Mouse (Mus musculus): ENCODE measurements at regions not wholly inside any gene's neighbourhood (a gene's known extent, or its start where the extent isn't known, plus 50 kb on each side); places are given as distances from the start of the nearest gene placed in this dataset.

DNA sequence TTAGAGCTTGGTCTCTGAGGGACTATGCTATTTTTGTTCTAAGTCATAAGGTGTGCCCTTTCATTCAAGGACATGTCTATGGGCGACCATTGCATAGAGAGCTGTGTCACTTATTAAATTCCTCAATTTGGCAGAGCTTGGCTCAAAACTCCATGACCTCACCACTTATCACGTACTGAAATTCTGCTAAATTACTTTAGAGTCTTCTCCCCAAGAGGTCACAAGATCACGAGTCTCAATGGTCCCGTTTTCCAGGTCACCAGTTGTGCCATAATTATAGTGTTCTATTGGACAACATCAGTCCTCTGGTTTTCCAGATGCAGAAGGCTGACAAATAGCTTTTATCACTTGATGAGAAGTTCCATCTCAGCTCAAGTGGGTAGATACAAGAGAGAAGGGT, 576.9 kb downstream of the Dok5 start:
- H3K4me2 ChIP-seq (ENCODE audit: insufficient read depth, low read depth, poor library complexity, severe bottlenecking): no peak overlapping the region
- dilution Hi-C loops (cut with MboI; ENCODE audit: extremely low pct_ligation_motif_present, extremely low pct_unique_long_range_greater_than_20kb, low sequenced_read_pairs): no loop called here
- no peaks in the 10 kb centered on the region for H3K4me1 ChIP-seq (ENCODE audit: control insufficient read depth in 1 of 2, insufficient read depth in 2 of 2)
- H3K27ac ChIP-seq (ENCODE audit: insufficient read depth, low read depth): no peak overlapping the region
- no peak for TF ChIP-seq NRF1 (IDR thresholded peaks at IDR 0.05; ENCODE audit: low read depth, low read length)
- no peak for TF ChIP-seq ETS1 (conservative IDR thresholded peaks at IDR 0.05; ENCODE audit: low read depth, low read length)
- TF ChIP-seq HCFC1 (IDR thresholded peaks at IDR 0.05; ENCODE audit: low read depth, low read length): no peak
- no peak for TF ChIP-seq POLR2AphosphoS2 (IDR thresholded peaks at IDR 0.05; ENCODE audit: low read depth, low read length)
- no peak for TF ChIP-seq MAFK (IDR thresholded peaks at IDR 0.05; ENCODE audit: insufficient replicate concordance, low read length)
- no peak for TF ChIP-seq GABPA (IDR thresholded peaks at IDR 0.05; ENCODE audit: insufficient replicate concordance, low read depth, low read length)
- TF ChIP-seq SMC3 (IDR thresholded peaks at IDR 0.05; ENCODE audit: low read depth, low read length): no peak
- no peak for TF ChIP-seq ZMIZ1 (IDR thresholded peaks at IDR 0.05; ENCODE audit: low read depth, low read length)
- no peak for TF ChIP-seq TCF12 (IDR thresholded peaks at IDR 0.05; ENCODE audit: low read depth, low read length)
- no peak for TF ChIP-seq MAX (IDR thresholded peaks at IDR 0.05; ENCODE audit: low read length)
- in situ Hi-C loops (cut with MboI; ENCODE audit: low pct_ligation_motif_present, low pct_unique_long_range_greater_than_20kb, low sequenced_read_pairs): no loop called here
- H3K9me3 ChIP-seq (replicated peaks; ENCODE audit: low read length): peaks cover 66% of the 10 kb centered on the region
- H3K79me2 ChIP-seq (replicated peaks; ENCODE audit: control insufficient read depth, extremely low read depth, insufficient read depth, poor library complexity, severe bottlenecking): no peaks in the 10 kb centered on the region
- DNase-seq (ENCODE audit: extremely low read depth): no peak
- H3K4me3 ChIP-seq (replicated peaks in 1 of 3; ENCODE audit: low read depth in 2 of 3, low read length in 2 of 3, poor library complexity in 1 of 3): no peak overlapping the region
- H3K27me3 ChIP-seq (replicated peaks): no peaks in the 10 kb centered on the region
- H3K36me3 ChIP-seq (replicated peaks in 1 of 2; ENCODE audit: control insufficient read depth in 1 of 2, insufficient read depth in 1 of 2, low read length in 1 of 2): no peaks in the 10 kb centered on the region
- H3K9ac ChIP-seq (ENCODE audit: insufficient read depth, low read depth): no peak overlapping the region

DNA sequence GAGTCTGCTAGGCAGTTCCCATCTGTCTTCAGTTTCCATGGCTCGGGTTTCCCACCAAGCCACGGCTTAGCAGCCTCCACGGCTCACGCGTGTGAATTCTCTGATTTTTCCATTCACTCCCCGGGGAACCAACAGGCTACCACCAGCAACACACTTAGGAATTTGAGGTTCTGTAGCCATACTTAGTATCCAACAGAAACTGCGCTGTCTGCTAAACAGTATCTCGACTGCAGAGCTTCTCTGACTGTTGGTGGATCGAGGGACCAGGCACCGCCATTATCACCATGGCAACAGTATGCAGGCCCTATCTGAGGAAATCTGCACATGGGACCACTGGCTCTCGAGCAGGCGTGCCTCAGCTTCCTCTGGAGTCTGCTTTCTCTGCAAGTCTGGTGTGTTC, 574.4 kb downstream of the Dok5 start:
- Histone ChIP-seq H3K4me3 (replicated peaks in 1 of 3; ENCODE audit: low read depth in 2 of 3, low read length in 2 of 3, poor library complexity in 1 of 3) (no peak overlapping the region), H3K9me3 (replicated peaks; ENCODE audit: low read length) (peaks cover 59% of the 10 kb centered on the region), H3K4me1 (ENCODE audit: control insufficient read depth in 1 of 2, insufficient read depth in 2 of 2) (no peaks in the 10 kb centered on the region), H3K79me2 (replicated peaks; ENCODE audit: control insufficient read depth, extremely low read depth, insufficient read depth, poor library complexity, severe bottlenecking) (no peaks in the 10 kb centered on the region), H3K36me3 (replicated peaks in 1 of 2; ENCODE audit: control insufficient read depth in 1 of 2, insufficient read depth in 1 of 2, low read length in 1 of 2) (no peaks in the 10 kb centered on the region), H3K4me2 (ENCODE audit: insufficient read depth, low read depth, poor library complexity, severe bottlenecking) (no peak overlapping the region), H3K27me3 (replicated peaks) (no peaks in the 10 kb centered on the region), H3K27ac (ENCODE audit: insufficient read depth, low read depth) (no peak overlapping the region), H3K9ac (ENCODE audit: insufficient read depth, low read depth) (no peak overlapping the region)
- no peak for DNase-seq (ENCODE audit: extremely low read depth)
- TF ChIP-seq CHD1 (IDR thresholded peaks at IDR 0.05; ENCODE audit: low read depth, low read length): no peak
- no peak for TF ChIP-seq ZNF384 (IDR thresholded peaks at IDR 0.05; ENCODE audit: low read depth, low read length)
- TF ChIP-seq RCOR1 (conservative IDR thresholded peaks at IDR 0.05; ENCODE audit: low read depth, low read length): no peak
- TF ChIP-seq ELF1 (IDR thresholded peaks at IDR 0.05; ENCODE audit: low read depth, low read length): no peak
- no peak for TF ChIP-seq TBP (conservative IDR thresholded peaks at IDR 0.05; ENCODE audit: low read depth, low read length)
- no peak for TF ChIP-seq ZKSCAN1 (IDR thresholded peaks at IDR 0.05; ENCODE audit: borderline replicate concordance, low read depth, low read length)
- TF ChIP-seq SIN3A (IDR thresholded peaks at IDR 0.05; ENCODE audit: low read length): no peak
- TF ChIP-seq JUND (conservative IDR thresholded peaks at IDR 0.05; ENCODE audit: low read depth, low read length): no peak
- TF ChIP-seq RAD21 (IDR thresholded peaks at IDR 0.05; ENCODE audit: low read depth, low read length): no peak
- TF ChIP-seq GABPA (IDR thresholded peaks at IDR 0.05; ENCODE audit: insufficient replicate concordance, low read depth, low read length): no peak
- TF ChIP-seq UBTF (IDR thresholded peaks at IDR 0.05; ENCODE audit: low read depth, low read length): no peak
- TF ChIP-seq IRF4 (IDR thresholded peaks at IDR 0.05; ENCODE audit: low read depth, low read length): no peak
- TF ChIP-seq POLR2AphosphoS2 (IDR thresholded peaks at IDR 0.05; ENCODE audit: low read depth, low read length): no peak
- dilution Hi-C loops (cut with MboI; ENCODE audit: extremely low pct_ligation_motif_present, extremely low pct_unique_long_range_greater_than_20kb, low sequenced_read_pairs): no loop called here
- in situ Hi-C loops (cut with MboI; ENCODE audit: low pct_ligation_motif_present, low pct_unique_long_range_greater_than_20kb, low sequenced_read_pairs): no loop called here

All from CH12.LX (cell line).